Mouse (Mus musculus) adrenal gland, postnatal 25 days (tissue): ENCODE measurements around the gene Tgm6. TPM values are rescaled to one million over a fixed set of nuclear protein-coding genes. Genes with fewer than 3 reads are reported as not detected.

Experiments used
- DNase-seq: peaks from one replicate; pipeline ENCODE4 v3.0.0; 2021; ENCODE audit warnings: mixed read lengths
- long read RNA-seq: library from polyadenylated mRNA; stranded (forward); transcript quantifications from one replicate; pipeline ENCODE4 v2.0.0, GENCODE M21; 2021
- total RNA-seq: library from RNA; stranded (reverse); gene quantifications from 2 replicates; pipeline ENCODE4 v1.2.3, GENCODE M21; 2021

Tgm6 gene
- total RNA-seq = not detected in 2 replicates
- long read RNA-seq = 0 reads

DNA sequence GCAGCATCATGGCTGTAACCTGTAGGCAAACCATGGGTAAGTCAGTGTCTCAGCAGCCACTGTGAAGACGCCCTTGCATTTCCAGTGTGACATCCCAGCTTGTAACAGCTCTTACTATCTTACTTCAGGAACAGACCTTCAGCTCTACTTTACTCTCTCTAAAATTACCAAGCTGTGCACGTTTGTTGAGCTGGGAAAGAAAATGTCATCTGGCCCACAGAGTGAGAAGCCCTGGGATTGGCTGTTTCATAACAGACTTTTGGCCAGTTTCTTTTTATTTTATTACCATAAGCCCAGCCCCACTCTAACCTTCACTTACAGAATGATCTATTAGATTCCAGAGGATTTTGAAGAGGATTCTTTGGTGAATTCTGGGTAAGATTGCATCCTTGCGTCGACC is at the start of gene Tgm6:
Gene Tgm6 (plus strand): TSS at position 301 of the 400 bp plus-strand sequence.
- DNase-seq = no peak

DNA sequence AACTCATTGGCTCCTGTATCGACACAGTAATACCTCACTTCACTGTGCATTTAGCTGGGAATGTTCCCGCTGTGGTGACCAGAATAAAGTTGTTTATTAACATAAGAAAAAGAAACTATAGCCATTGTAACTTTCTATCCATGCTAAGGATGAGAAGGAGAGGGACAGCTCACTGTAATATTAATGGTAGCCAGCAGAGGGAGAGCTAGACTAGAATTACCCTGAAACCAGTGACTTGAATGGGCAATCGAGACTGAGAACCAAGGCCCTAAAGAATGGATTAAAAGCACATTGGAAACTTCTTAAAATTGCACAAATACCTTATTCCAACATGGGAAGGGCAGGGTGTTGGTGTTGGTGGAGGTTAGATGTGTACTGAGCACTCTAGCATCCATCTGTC is 44.0 kb upstream of the Tgm6 start:
- DNase-seq = no peak

DNA sequence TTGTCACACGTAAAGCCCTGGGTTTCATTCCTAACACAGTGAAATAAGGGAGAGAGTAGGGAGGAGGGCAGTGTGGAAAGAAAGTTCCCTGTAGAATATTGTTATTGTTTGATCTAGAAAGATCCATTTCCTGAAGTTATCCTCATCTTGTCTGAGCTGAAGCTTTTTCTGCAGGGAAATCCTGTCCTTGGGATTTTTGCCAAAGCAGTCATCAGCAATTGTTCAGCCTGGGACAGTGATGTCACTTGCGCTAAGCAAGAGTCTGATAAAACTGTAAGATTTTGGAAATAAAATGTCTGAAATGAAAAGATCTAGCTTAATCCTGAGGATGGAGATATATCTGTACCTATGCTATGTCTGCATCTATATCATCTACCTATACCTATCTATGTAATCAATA is 41.8 kb upstream of the Tgm6 start:
- DNase-seq = no peak

DNA sequence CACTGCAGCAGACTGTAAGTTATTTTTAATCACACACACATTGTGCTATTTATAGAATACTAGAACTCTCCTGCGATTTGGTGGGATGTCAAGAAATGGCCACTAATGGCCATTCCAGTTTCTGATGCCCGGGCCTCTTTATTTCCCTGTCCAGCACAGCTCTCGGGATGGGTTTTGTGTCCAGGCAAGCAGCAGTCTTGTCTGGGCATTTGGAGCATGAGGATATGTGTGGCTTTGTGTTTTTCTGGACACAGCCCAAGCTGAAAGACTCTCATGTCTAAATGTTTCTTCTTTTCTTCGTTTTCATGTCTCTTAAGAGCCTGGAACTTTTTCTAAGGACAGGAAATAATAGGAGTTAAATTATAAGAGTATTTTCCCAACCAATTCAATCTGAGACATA is 588 bp downstream of the Tgm6 start:
- no peak for DNase-seq

DNA sequence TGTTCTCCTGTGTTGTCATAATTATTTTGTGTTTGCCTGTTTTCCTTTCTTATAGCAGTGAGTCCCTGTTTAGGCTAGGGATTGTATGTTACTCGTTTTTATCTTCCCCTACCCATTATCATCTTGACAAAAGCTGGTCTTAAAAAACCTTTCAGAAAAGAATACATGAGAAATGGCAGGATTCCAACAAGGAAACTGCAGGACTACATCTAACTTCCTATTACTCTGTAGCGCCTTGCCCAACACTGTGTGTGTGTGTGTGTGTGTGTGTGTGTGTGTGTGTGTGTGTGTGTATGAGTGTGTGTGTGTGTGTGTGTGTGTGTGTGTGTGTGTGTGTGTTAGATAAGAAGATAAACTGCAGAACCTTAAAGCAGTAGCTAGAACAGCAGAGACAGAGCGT is 1.2 kb downstream of the Tgm6 start:
- no peak for DNase-seq

DNA sequence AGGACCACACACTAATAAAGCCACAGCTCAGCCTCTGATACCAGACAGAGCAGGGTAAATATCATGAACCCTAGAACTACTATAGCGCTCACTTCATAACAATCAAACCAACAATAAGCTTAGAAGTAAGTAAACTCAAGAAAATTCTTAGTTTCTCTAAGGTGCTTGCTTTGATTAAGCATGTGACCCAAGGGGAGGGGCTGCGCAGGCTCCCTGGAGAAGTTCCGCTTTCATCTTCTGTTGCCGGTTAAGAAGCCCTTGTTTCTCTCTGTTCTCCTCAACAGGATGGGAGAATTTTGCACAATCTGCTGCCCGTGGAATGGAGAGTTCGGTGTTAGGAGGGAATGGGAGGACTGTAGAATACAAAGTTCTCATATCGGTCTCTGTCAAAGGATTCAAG is 6.4 kb downstream of the Tgm6 start:
- no peak for DNase-seq

DNA sequence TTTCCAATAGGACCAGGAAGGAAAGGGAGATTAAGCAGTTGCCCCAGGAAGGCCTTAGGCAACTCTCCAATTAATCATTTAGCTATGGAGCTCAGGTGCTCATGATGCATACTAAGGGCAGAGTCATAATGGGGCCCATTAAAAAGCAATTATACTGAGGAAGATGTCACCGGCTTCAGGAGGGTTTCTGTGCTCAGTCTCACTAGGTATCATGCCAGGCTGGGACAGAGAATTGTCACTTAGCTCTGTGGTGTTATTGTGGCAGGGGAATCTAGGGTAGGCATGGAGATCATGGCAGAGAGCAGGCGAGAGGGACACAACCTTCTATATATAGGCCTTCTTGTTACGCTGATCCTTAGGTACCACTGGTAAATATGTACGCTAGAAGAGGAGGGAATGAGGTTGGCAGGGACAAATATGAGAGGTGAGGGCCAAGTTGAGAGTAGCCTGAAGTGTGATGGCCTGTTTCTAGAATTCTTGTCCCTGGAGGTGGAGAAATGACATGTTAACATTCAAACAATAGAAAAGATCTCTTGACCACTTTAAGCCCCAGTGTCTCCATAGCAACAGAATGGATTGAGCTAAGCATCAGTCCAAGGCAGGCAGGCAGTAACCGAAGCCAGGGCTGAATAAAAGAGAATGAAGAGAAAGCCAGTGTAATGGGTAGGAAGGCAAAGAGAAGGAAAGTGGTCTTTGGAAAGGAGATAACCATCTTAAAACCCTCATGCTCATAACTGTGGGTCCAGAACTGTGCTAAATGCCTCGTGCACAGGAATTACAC is 13.3 kb downstream of the Tgm6 start:
- no peak for DNase-seq

DNA sequence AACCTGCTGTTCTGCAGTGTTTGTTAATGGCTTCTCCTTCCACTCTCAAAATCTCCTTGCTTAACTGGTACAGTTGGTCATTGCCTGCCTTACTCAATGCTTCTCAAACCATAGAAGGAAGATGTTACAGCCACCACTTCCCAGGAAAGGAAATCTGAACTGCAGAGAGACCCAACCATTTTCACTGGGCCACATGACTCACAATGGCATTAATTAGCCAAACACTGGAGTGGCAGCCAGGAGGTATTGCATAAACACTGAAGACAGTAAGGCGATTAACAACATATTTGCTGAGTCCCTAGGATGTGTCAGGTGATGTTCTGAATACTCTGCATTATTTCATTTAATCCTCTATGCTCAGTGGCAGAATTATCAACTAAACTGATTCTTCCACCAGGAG is 13.9 kb downstream of the Tgm6 start:
- DNase-seq = no peak

DNA sequence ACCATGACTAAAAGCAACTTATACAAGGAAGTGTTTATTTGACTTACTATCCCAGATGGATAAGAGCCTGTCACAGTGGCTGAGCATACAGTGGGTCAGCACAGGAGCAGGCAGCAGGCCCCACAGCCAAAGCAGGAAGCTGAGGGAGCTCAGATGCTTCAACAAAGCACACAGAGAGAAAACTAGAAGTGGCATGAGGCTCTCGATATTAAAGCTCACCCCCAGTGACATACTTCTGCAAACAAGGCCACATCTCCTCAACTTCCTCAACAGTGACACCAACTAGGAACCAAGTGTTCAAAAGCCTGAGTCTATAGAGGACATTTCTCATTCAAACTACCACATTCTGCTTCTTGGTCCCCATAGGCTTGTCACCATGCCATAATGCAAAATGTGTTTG is 17.5 kb downstream of the Tgm6 start:
- no peak for DNase-seq

DNA sequence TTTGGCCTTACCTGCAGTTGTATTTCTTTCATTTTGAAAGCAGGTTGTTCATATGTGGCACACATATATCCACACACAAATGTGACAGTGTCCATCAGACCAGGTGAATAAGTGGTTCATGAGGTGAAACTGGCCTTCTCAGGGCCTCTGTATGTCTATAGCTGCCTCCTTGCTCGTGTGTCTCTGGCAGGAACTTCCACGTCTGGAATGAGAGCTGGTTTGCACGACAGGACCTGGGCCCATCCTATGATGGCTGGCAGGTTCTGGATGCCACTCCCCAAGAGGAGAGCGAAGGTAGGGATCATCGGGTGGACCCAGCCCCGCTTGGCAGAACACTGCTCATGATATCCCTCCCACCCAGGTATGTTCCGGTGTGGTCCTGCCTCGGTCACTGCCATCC is 30.8 kb downstream of the Tgm6 start:
- DNase-seq = no peak

DNA sequence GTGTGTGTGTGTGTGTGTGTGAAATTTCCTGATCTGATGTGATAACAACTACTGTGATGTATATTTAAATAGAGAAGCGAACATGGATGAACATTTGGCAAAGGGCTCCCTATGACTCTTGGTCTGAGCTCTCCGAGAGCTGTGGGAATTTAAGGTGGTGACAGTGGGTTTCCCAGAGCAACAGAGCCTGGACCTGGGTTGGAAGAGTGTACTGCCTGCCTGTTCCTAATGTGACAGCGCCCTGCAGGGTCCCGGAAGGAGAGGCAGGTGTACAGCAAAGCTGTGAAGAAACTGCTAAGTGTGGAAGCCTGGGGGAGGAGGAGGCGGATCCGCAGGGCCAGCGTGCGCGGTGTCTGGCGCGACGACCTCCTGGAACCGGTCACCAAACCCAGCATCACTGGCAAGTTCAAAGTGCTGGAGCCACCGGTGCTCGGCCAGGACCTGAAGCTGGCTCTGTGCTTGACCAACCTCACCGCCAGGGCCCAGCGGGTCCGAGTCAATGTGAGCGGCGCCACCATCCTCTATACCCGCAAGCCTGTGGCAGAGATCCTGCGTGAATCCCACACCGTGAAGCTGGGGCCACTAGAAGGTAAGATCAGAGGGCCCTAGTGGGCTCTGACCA is 32.6 kb downstream of the Tgm6 start:
- no peak for DNase-seq

DNA sequence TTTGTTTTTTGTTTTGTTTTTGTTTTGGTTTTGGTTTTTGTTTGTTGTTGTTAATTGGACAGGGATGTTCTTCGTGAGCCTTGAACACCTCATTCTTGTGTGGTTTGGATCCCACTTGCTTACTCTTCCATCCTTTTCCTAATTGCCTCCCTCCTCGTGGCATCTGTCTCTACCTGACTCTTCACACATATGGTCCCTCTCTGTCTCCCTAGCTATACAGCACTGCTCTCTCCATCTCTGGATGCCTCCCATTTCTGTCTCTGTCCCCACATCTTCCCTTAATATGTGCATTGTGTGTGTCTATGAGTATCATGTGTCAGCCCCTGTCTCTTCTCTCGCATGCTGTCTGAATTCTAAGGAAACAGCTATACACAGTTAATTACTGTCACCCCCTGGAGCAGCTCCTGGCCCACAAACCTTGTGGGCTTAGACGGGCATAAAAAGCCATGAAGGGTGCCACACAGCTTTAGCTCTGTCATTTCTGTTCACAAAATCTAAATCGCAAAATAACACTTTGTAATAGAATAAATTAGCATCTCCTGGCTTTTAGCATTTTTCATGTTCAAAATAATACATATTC is 34.0 kb downstream of the Tgm6 start:
- DNase-seq = no peak

DNA sequence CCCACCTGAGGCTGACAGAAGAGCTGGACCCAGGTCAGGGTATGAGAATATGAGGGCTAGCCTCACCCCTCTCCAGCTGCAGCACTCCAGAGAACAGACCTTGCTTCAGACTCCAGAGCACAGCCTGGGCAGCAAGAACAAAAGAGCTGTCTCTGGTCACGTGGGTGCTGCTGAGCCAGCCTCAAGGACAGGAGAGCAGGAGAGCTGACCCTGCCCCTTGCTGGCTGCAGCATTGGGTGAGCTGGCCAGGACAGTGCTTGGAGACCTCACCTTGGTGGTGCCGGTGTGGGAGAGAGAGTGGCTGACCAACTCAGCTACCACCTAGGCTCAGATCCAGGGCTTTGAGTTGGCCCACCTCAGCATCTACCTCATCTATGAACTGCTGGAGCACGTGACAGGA is 43.0 kb downstream of the Tgm6 start:
- peak; percentile 28 for DNase-seq

DNA sequence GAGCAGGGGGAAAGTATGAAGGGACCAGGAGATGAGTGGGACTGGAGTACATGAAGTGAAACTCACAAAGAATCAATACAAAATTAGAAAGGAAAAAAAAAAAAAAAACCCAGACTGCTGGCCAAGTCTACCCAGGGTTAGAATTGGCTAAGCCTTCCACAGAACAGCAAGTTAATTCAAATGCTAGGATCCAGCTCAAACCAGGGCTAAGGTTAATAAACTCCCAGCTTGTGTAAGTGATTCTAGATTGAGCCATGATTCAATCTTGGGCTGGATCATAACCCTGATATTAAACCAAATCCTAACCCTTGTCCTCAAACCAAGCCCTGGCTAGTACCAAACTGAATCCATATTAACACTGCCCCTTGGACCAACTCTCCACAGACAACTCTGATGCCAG is 43.6 kb downstream of the Tgm6 start:
- DNase-seq = no peak

DNA sequence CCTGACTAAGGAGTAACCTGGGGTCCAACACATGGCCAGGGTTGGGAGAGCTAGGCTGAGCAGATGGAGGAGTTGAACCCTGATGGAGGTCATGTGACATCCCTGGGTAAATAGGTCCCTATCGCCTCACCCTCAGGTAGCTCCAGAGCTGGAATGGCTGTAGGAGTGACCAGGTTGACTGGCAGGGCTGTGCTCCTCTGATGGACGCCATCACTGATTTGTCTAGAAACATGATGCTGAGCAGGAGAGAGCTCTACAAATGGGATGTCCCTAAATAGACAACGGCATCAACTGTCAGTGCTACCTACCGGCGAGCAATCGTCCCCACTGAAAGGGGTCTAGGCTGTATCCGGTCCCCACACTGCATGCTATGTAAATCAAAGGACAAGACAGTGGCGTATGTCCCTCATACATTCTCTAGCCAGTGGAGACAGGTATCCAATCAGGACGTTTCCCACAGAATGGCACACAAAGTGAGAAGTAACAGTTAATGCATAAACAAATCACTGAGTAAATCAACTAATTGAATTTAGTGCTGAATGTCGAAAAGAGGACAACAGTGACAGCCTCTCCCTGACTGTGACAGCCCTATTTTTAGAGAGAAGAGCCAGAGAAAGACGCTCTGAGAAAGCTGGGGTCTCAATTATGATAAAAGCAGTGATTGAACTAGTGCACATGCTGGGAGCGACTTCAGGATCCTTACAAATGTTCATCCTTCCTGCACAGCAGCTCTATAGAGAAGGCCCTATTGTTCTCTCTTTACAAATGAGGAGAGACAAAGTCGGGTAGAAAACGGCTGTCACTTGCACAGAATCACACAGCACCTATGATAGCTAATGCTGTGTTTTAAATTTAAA is 45.2 kb downstream of the Tgm6 start:
- no peak for DNase-seq

DNA sequence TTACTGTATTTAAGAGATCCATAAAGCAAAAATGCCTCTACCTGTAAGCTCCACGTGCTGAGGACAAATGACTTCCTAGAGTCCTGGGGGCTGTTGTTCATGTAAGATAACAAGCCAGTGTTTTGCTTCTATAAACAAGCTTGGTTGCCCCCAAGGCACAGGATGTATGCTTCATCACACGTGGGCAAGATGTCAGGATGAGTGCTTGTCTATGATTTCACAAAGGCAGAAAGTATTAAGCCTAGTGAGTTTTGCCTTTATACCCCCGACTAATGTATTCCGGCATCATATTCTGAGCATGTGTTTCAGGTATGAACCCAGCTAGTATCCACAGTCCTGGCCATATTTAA is 45.8 kb downstream of the Tgm6 start:
- no peak for DNase-seq

DNA sequence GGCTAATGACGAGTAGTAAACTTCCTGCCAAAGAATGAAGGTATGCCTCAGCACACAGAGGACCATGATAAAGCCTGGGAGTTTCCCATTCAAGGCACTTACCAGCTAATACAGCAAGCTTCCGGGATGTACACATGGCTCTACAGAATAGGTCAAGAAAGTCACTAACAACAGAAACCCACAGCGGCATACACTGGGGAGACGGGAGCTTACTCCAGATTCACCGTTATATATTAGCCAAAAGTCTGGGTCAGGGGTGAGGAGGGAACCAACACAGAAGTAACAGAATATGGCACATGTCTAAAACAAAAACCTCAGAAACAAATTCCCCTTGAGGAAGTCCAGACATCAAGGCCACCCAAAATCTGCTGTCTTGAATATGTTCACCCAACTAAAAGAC is 50.5 kb downstream of the Tgm6 start:
- DNase-seq = no peak

DNA sequence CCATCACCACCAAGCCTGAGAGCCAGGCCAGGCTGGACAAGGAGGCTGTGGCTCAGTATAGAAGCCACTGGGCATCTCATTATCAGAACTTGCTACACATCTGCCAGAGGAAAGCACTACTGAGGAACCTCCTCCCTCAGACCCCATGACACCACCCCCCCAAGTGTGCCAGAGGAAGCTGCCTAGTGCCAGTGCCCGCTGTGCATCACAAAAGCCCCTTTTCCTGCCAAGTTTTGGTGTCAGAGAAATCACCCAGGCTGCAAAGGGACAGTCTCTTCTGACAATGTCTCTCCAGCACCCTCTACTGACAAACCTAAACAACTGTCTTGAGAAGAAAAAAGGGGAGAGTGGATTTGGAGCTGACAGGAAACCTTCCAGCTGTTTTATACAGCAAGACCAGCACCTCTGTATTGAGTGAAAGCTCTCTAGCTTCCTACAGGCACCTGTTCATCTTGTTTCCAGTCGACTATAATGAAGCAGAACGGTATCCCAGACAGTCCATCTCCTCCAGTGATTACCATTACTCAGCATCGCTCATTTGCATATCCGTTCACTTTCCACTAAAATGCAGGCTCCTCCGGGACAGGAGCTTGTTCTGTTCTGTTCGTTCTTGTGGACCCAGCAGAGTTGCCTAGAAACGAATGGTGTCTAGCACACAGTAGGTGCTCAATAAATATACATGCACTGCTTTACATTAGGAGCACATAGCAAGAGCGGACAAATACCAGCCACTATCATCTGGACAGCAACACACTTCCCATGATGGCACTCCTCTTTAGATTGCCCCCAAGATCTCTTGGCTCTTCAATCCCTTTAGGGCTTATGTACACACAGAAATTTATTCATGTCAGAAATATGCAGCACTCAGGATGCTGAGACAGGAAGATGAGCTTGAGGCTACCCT is 54.3 kb downstream of the Tgm6 start:
- DNase-seq = no peak

DNA sequence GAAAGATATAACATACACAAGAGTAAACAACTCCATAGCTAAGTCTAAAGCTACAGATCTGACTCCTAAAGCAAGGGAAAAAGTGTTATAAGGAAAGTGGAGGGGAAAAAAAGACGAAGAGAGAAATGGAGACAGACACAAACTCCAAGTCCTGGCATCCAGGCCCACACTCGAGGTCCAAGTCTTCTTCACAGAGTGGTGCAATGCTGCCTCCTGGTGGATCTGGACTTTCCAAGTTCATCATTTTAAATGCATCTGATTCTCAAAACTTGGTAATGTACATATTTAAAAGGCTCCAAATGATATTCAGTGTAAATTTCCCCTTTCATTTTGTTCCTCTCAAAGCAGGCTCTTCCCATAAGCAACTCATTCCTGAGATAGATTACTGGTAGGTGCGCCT is 55.6 kb downstream of the Tgm6 start:
- DNase-seq = peak; percentile 60

DNA sequence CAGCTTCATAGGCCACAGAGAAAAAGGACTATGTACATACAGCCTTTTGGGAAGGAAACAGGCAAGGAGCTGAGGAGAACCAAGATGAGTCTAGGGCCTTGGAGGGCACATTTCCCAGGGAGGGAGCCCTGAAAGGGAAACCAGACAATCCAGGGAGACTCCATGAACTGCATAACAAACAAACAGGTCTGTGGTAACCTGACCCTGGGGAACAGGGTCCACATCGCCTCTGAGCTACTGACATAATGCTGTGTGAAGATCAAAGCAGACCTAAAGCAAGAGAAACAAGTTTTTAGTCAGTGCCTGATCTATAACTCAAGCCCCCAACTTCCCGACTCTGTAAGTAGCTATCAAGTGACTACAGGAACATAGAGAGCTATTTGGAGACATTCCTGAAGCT is 59.5 kb downstream of the Tgm6 start:
- DNase-seq = no peak

DNA sequence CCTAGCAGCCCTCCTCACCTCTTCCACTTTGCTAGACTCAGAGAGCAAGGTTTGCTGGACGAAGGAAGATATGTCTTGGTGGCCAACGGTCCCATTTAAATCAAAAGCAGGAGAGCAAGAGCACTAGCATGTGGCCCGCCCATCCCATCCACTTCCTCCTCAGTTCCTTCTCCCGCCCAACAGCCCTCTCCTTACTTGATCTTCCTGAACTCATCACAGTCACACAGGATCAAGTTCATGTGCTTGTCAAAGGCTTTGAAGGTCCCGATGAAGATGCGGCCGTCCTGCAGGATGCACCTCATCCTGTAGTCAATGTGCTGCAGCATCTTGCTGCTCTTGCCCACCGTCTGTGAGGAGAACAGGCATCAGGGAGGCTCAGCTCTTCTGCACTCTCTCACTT is 64.6 kb downstream of the Tgm6 start:
- DNase-seq = no peak

DNA sequence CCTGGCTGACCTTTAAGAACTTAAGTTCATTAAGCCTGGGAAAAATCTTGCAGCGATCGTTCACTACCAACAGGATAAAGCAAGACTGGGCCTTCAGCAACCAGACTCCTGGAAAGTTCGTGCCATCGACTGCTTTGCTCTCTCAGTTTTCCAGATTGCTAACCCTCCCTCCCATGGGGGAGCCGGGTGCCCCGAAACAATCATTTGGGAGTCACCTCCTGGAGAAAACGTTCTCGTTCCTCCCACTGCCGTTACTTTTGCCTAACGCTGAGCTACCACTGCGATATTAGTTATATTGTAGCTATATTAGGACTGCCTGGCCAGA is 66.1 kb downstream of the Tgm6 start:
- no peak for DNase-seq
